Mouse (Mus musculus) v-Abl transformed pro-B cells (cell line): Measurements from ENCODE around the gene Fancd2.

ENCODE experiments used
- in situ Hi-C, 2 experiments: fragments of 400-800 bp; cut with MboI; formaldehyde crosslinking; loops; one replicate each; pipeline ENCODE4 v1.15.1; 2025; ENCODE audit not compliant: unreplicated experiment in 2 of 2

Fancd2 gene

GRCm38 (mm10) chr6:113530932-113531839 is at the start of gene Fancd2, which contains the start of gene Emc3:
Gene Fancd2, plus strand, starts transcription at chr6:113531682.
Gene Emc3, minus strand, starts transcription at chr6:113531652.
- in situ Hi-C loops, result no loop called here

GRCm38 (mm10) chr6:113482477-113483099 is 48.9 kb upstream of the Fancd2 start:
- in situ Hi-C loops, result no loop called here

- in situ Hi-C loops, result no loop called here
These were observed 48.3 kb upstream of the Fancd2 start, which contains the start of gene Creld1 for GRCm38 (mm10) chr6:113483100-113483615. Gene Creld1, plus strand, starts transcription at chr6:113483297.

GRCm38 (mm10) chr6:113483729-113484128 is 47.8 kb upstream of the Fancd2 start:
- in situ Hi-C loops, result no loop called here

DNA sequence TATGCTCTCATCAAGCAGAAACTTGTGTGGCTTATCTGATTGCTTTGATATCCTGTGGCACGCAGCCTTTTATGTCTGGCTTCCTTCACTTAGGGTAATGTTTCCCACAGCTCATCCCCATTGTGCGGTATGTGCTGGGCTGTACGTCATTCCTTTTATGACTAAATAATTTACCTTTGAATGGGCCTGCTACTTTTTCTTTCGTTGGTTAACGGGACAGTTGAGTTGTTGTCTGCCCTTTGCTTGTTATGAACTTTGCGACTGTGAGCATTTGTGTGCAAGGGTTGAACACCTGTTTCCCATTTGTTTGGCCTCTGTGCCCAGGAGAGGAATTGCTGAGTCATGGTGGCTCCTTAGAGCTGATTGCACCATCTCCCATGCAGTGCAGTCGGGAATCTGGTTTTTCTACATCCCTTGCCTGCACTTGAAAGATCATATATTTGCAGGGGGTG is 44.3 kb upstream of the Fancd2 start:
- in situ Hi-C loops, result no loop called here

DNA sequence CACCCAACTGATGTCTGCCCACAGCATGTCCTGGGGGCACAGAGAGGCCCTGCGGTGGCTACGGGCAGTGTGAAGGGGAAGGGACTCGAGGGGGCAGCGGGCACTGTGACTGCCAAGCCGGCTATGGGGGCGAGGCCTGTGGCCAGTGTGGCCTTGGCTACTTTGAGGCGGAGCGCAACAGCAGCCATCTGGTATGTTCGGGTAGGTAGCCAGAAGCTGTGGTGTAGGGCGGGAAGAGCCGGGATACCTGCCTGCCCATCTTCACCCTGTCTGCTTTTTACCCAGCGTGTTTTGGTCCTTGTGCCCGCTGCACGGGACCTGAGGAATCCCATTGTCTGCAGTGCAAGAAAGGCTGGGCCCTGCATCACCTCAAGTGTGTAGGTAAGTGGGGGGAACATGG is 42.1 kb upstream of the Fancd2 start:
- in situ Hi-C loops, result no loop called here

GRCm38 (mm10) chr6:113492101-113492864 is 39.2 kb upstream of the Fancd2 start:
- in situ Hi-C loops, result no loop called here

DNA sequence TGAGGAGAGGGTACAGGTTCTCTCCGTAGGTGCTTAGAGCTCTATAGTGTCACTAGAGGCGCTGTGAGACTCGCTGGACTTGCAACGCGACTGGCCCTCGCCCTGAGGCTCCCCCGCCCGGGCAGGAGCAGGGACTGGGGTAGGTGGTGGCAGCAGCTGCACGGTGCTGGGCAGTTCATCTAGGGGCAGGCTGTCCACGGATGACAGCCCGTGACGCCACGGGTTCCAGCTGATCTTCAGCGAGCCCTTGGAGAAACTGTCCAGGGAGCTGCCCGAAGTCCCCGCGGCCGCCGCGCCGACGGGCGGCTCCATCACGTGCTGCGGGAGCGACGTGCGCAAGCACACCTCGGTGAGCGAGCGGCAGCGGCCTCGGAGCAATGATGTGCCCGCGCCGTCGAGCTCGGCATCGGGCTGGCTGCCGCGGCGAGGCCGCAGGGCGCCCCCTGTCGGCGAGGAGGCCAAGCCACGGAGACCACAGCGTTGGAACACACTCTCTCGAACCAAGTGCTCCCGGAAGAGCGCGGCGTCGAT is 37.2 kb upstream of the Fancd2 start:
- in situ Hi-C loops, result no loop called here

- in situ Hi-C loops, result no loop called here
These were observed 36.3 kb upstream of the Fancd2 start for GRCm38 (mm10) chr6:113495071-113495675.

DNA sequence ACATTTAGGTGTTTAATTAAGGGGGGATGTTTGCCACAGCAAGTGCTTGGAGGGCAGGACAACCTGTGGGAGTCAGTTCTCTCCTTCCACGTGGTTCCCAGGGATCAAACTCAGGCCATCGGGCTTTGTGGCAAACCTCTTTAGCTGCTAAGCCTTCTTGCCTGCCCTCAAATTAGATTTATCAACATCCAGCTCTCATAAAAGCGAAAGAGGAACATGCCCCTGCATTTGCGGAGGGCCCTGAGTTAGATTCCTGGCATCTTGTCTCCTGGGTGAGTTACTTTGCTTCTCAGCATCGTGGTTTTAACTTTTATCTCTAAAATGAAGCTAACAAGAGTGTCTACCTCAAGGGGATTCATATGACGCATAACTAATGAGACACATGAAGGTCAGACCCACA is 32.1 kb upstream of the Fancd2 start:
- in situ Hi-C loops, result no loop called here

DNA sequence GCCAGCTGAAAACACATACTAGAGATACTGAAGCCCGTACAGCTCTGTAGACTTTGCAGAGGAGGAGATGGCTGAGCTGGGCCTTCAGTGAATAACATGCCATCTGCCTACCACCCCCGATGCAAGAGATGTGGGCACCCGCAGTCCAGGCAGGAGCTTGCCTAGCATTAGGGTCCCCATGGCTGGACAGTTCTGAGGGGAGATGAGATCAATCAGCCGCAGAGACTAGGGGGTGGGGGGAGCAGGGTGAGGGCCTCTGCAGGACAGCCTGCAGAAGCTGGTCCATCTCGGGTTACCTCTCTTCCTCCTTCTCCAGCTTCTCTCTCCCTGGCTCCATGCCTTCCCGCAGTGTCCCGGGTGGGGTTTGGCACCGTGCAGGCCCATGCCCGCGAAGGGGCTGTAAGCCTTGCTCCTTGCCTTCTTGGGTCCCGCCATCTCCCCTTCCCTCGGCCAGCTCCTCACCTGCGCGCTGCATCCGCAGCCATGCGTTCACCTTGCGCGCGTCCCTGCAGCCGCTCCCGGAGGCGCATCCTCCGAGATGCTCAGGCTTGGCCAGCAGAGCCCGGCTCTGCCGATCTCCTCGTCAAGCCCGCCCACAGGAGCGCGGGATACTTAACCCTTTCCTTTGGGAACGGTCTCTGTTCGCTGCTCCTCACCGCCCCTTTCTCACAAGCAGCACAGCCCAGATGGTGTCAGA is 29.9 kb upstream of the Fancd2 start, which contains the start of gene Prrt3:
Gene Prrt3 (minus strand): TSS at position 544 of the 697 bp plus-strand sequence.
- in situ Hi-C loops, result no loop called here

DNA sequence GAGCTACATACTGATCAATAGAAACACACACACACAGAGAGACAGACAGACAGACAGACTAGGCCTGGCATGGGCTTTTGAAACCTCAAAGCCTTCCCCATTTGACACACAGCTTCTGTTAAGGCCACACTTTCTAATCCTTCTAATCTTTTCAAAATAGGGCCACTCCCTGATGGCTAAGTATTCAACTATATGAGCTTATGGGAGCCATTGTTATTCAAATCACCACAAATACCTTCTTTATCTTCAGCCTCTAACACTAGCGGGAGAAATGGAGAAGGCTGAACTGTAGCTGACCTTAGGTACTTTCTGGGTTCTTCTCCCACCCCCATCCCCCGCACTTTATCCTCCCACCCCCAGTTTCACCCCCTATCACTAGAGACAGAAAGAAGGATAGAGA is 28.7 kb upstream of the Fancd2 start:
- in situ Hi-C loops, result no loop called here

GRCm38 (mm10) chr6:113505689-113506088 is 25.8 kb upstream of the Fancd2 start:
- in situ Hi-C loops, result no loop called here

- in situ Hi-C loops, result no loop called here
These were observed 24.4 kb upstream of the Fancd2 start for GRCm38 (mm10) chr6:113507130-113507529.

GRCm38 (mm10) chr6:113508272-113508946 is 23.1 kb upstream of the Fancd2 start:
- in situ Hi-C loops, result no loop called here

DNA sequence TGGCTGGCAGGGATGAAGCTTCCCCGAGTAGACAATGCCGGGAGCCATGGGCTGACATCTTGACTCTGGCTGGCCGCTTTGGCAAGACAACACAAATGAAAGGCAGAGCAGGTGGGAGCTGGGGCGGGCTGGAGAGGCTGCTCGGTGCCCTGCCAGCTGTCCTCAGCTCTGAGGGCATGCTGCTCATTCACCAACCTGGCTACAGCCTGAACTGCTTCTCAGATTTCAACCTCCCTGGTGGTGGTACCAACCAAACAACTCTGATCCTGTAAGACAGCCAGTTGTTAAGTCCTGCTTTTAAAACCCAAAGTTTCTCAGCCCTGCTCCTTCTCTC is 22.6 kb upstream of the Fancd2 start:
- in situ Hi-C loops, result no loop called here

DNA sequence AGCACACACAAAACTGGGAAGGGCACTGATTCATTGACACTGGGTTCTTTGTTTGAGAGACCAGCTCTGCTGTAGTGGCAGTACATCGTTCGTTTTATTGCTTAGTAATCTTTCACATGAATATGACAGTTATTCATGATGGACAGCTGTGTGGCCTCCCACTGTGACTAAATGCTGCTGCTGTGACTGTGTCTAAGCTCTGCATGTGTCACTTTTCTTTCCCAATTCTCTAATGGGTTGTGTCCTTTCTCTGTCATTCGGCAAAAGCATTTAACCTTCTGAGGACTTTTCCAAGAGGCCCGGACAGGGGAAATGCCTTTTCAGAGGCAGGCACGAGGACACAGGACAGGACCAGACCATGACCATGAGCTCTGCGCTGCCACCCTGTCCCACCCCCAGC is 17.5 kb upstream of the Fancd2 start:
- in situ Hi-C loops, result no loop called here

DNA sequence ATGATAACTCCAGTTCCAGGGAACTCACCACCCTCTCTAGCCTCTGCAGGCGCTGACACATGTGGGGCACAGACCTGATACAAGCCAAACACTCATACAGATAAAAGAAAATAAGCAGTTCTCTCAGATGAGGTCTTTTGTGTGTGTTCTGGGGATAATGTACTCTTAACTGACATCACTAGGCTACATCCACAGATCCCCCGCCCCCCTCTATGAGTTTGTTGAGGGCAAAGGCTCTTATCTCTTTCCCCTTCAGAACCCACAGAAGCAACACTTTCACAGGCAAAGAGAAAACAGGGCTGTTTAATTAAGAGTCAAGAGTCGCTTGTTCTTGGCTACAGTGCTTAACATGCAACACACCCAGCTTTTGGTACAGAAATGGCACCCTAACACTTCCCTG is 16.9 kb upstream of the Fancd2 start:
- in situ Hi-C loops, result no loop called here
